Comparison of ENCODE assay signal across 8 mouse cellular contexts in the genomic region with DNA sequence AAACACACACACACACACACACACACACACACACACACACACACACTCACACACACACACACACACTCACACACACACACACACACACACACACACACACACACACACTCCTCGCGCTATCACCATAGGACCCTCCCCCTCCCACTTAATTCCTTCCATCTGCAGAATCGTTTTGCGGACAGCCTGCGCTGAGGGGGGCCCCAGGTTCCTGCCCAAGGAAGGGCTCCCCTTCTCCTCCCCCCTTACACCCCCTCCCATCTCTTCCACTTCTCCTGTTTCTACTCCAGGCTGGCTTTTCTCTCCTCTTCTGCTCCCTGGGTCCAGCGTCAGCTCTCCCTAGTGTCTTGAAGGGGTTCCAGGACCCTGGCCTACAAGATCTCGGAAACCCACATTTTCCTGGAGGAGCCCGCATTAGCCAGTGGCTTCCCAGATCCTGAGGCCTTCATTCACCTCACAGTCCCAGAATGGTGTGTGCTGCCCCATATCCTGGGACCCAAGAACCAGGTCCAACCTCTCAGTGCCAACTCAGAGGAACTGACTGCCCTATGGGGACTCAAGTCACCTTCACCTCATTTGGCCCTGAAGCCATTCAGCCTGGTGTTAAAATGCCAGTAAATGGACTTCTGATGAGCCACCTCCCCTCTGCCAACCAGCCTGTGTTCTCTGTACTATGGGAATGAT. TPM values are rescaled to one million over a fixed set of nuclear protein-coding genes. Genes with fewer than 3 reads are reported as not detected.
DNase-seq lines count a peak whose midpoint lies in the region; ATAC-seq and TF ChIP-seq lines count a peak whose summit lies in the region.

No protein-coding gene starts in this region.

- WGBS in forebrain, embryonic 12.5 days: 17% methylated on average over 8 of the region's 8 CpGs
- WGBS in midbrain, embryonic 10.5 days: 17% methylated on average over 8 of the region's 8 CpGs

- H3K36me3 ChIP-seq in E14TG2a.4 (ENCODE audit: insufficient read depth, low read length): peaks cover 4% of the 10 kb centered on the region
- no peaks in the 10 kb centered on the region for H3K36me3 ChIP-seq in forebrain, embryonic 12.5 days (replicated peaks)
- no peaks in the 10 kb centered on the region for H3K36me3 ChIP-seq in midbrain, embryonic 10.5 days

- peak overlapping the region; percentile 97 for H3K4me2 ChIP-seq in forebrain, embryonic 12.5 days

- H3K27me3 ChIP-seq in E14TG2a.4 (ENCODE audit: insufficient read depth, low read length): peaks cover 23% of the 10 kb centered on the region
- H3K27me3 ChIP-seq in forebrain, embryonic 12.5 days: peaks cover 19% of the 10 kb centered on the region
- H3K27me3 ChIP-seq in midbrain, embryonic 10.5 days (ENCODE audit: low read depth, poor library complexity, severe bottlenecking): peaks cover 65% of the 10 kb centered on the region

- TF ChIP-seq CTCF in gastrocnemius, adult 2 months (IDR thresholded peaks at IDR 0.05): no peak
- TF ChIP-seq CTCF in E14TG2a.4 (conservative IDR thresholded peaks at IDR 0.05; ENCODE audit: low read length): no peak

- H3K4me1 ChIP-seq in E14TG2a.4 (replicated peaks; ENCODE audit: low read depth, low read length): peaks cover 62% of the 10 kb centered on the region
- H3K4me1 ChIP-seq in forebrain, embryonic 12.5 days: peaks cover 51% of the 10 kb centered on the region
- peaks cover 65% of the 10 kb centered on the region for H3K4me1 ChIP-seq in midbrain, embryonic 10.5 days

- H3K27ac ChIP-seq in gastrocnemius, adult 2 months: peak overlapping the region; percentile 53
- H3K27ac ChIP-seq in forebrain, embryonic 12.5 days: peak overlapping the region; percentile 50
- H3K27ac ChIP-seq in midbrain, embryonic 10.5 days (replicated peaks): peak overlapping the region; percentile 71

- DNase-seq in gastrocnemius, adult 2 months: no peak
- DNase-seq in gastrocnemius, adult 18-20 months (ENCODE audit: low spot score): no peak
- DNase-seq in midbrain, embryonic 10.5 days (ENCODE audit: low spot score): peak; percentile 41
- DNase-seq in frontal cortex, postnatal 10 days (ENCODE audit: low spot score in 2 of 2): no peak
- DNase-seq in layer of hippocampus, postnatal 10 days (ENCODE audit: low spot score in 2 of 2): no peak
- DNase-seq in ovary, adult 18-20 months (ENCODE audit: low spot score): no peak

- H3K9me3 ChIP-seq in E14TG2a.4 (ENCODE audit: low read length): no peaks in the 10 kb centered on the region
- no peaks in the 10 kb centered on the region for H3K9me3 ChIP-seq in forebrain, embryonic 12.5 days
- no peaks in the 10 kb centered on the region for H3K9me3 ChIP-seq in midbrain, embryonic 10.5 days (replicated peaks)

- no peak overlapping the region for H3K4me3 ChIP-seq in gastrocnemius, adult 2 months
- 0 out of 2 replicates have a peak overlapping the region, but pooled peaks have one; percentile 92 for H3K4me3 ChIP-seq in E14TG2a.4 (replicated peaks; ENCODE audit: low read length)
- H3K4me3 ChIP-seq in forebrain, embryonic 12.5 days (replicated peaks): no peak overlapping the region
- H3K4me3 ChIP-seq in midbrain, embryonic 10.5 days: peak overlapping the region; percentile 78

- ATAC-seq in forebrain, embryonic 12.5 days (ENCODE audit: low FRiP score): no peak; the same call in 1 of the 2 replicates

- intact Hi-C loops in gastrocnemius, adult 2 months (cut with DNase I): loop anchor here (5.0 kb wide), 1 partner anchor 42 kb away; no protein-coding TSS in a partner anchor

- H3K9ac ChIP-seq in forebrain, embryonic 12.5 days: peak overlapping the region; percentile 21; the same call in 1 of the 2 replicates

RNA-seq across cellular contexts. Expression of gene Zcchc24, which starts 0.9 kb away (rescaled TPM):
- 10 to 100 TPM; 40.6 to 59.3 TPM for total RNA-seq in gastrocnemius, adult 2 months (2021)
- total RNA-seq in gastrocnemius, adult 18-20 months (2021): 10 to 100 TPM; 53.7 to 60.4 TPM
- polyA plus RNA-seq in forebrain, embryonic 12.5 days (2016; fragmentation: Nextera tagmentation; extraction: Ambion mirVana): 12.3 and 14.2 TPM in 2 replicates
- 6.4 and 9.9 TPM in 2 replicates for polyA plus RNA-seq in midbrain, embryonic 10.5 days (2016; fragmentation: Nextera tagmentation; extraction: Ambion mirVana)
- 10 to 100 TPM; 52.0 to 55.7 TPM for total RNA-seq in layer of hippocampus, postnatal 10 days (2021)

Comparison
In these comparisons a context has a peak if more than half of its experiments do, and no peak if none do; other contexts are left out.
1. H3K4me3 ChIP-seq: peak in E14TG2a.4 (single experiment) and midbrain, embryonic 10.5 days (single experiment); none in gastrocnemius, adult 2 months (single experiment) and forebrain, embryonic 12.5 days (single experiment).
2. Peak in every context shown above with its lines, with median percentiles within 50 percentile points of each other: H3K27ac ChIP-seq.